Mouse (Mus musculus) lung, adult 2 months (tissue): ENCODE results near the gene Eef1akmt4. TPM values are rescaled to one million over a fixed set of nuclear protein-coding genes. Genes with fewer than 3 reads are reported as not detected.
"Not testable (repeated sequence)": the region's sequence is repeated elsewhere in the genome, so short reads cannot be mapped to it uniquely, and the experiment has no call there.

ENCODE experiments used
- DNase-seq: peaks from one replicate; pipeline ENCODE4 v3.0.0; 2022
- H3K4me1 ChIP-seq: fragments of 200-500 bp; 2 replicates; pipeline ENCODE4 v1.6.1; 2011; ENCODE audit warnings: low read length; ENCODE audit not compliant: control insufficient read depth, insufficient read depth
- H3K4me3 ChIP-seq: fragments of 200-500 bp; replicated peaks from 2 replicates; pipeline ENCODE3; 2011; ENCODE audit warnings: low read depth, mild to moderate bottlenecking, control low read depth, low read length; ENCODE audit errors: extremely low read depth
- CTCF ChIP-seq: fragments of 200-500 bp; IDR thresholded peaks from 2 replicates; pipeline ENCODE4 v1.5.1; 2011; ENCODE audit warnings: mild to moderate bottlenecking, low read length, control low read depth; ENCODE audit not compliant: insufficient read depth
- POLR2A ChIP-seq: fragments of 200-500 bp; IDR thresholded peaks from 2 replicates; pipeline ENCODE4 v1.6.1; 2011; ENCODE audit warnings: low read depth, mild to moderate bottlenecking, control low read depth, low read length, borderline replicate concordance; ENCODE audit errors: extremely low read depth
- WGBS: fragments of 180-500 bp; shearing (Covaris S2); methylation state at CpG from one replicate; pipeline ENCODE4 v1.1.7; 2018; 5-methylcytosine and 5-hydroxymethylcytosine counted together
- polyA plus RNA-seq: library from polyadenylated mRNA; depleted of rRNA; stranded (reverse); fragments of >200 nt; gene quantifications from 2 replicates; pipeline ENCODE4 v1.2.3, GENCODE M21; 2012; rRNA removed

The Eef1akmt4 gene
- polyA plus RNA-seq, 1 experiment = 8.3 TPM

DNA sequence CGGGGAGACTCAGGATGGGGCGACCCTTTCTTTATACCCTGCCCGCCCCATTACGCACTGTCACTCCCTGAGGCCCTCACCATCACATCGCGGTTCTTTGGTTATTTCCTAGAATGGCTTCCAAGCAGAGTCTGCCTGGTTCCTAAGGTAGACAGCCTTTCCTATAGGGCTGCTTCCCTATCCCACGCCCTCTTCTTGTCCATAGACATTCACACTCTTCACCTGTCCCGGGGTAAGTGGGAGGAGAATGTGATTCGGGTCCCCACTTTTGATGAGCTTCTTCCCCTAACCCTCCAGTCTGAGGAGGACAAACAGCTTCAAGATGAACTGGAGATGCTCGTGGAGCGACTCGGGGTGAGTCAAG lies 40.5 kb downstream of the Eef1akmt4 start:
- TF ChIP-seq POLR2A = no peak
- TF ChIP-seq CTCF = no peak
- Histone ChIP-seq H3K4me1 (no peaks in the 10 kb centered on the region; the same call in none of the 2 replicates), H3K4me3 (peak overlapping the region; percentile 98)
- DNase-seq = no peak
- WGBS = 6% methylated on average over 12 of the region's 12 CpGs

DNA sequence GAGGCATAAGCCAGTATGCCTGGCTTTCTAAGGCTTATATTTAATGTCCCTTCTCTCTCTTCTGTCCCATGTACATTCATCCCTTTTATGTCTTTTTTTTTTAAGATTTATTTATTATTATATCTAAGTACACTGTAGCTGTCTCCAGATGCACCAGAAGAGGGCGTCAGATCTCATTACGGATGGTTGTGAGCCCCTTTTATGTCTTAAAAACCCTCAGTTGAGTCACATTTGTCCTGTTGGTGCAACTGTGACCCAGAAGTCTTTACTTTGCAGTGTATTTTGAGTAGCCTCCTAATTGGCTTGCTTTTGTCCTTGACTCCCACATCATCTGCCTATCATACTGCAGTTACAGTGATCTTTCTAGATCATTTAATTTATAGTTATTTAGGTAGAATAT lies 41.9 kb downstream of the Eef1akmt4 start:
- no peak overlapping the region for H3K4me3 ChIP-seq
- no peaks in the 10 kb centered on the region; the same call in none of the 2 replicates for H3K4me1 ChIP-seq
- WGBS = 43% methylated on average over 2 of the region's 2 CpGs
- DNase-seq = no peak
- TF ChIP-seq POLR2A (no peak), CTCF (no peak)

DNA sequence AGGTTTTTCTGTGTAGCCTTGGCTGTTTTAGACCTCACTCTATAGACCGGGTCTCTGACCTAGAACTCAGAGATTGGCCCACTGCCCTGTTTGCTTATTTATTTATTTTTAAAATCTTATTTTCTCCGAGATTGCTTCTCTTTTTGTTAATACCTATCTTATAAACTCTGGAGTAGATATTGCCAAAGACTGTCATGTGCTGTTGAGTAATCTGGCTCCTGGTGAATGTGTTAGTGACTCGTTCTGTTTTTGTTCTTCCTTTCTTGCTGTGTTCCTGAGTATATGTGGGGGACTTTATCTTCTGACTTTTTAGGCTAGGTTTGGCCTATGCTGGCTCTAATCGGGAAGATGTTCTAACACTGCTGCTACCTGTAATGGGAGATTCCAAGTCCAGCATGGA lies 46.3 kb downstream of the Eef1akmt4 start:
- WGBS = 81% methylated on average over 4 of the region's 4 CpGs
- Histone ChIP-seq H3K4me1 (no peaks in the 10 kb centered on the region), H3K4me3 (no peak overlapping the region)
- no peak for DNase-seq
- TF ChIP-seq POLR2A (no peak), CTCF (no peak)

DNA sequence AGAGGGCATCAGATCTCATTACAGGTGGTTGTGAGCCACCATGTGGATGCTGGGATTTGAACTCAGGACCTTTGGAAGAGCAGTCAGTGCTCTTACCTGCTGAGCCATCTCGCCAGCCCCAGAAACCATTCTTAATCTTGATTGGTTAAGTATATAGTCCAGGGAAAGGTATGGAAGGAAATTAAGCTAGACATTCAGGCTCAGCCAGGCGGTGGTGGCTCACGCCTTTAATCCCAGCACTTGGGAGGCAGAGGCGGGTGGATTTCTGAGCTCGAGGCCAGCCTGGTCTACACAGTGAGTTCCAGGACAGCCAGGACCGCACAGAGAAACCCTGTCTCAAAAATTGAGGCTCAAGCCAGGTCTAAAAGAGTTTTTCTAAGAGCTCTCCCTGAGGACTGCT lies 56.6 kb downstream of the Eef1akmt4 start, which contains the start of gene Eif4g1:
Gene Eif4g1 (plus strand): TSS at position 301 of the 400 bp plus-strand sequence.
- WGBS = over 99% methylated on average over 5 of the region's 6 CpGs
- H3K4me3 ChIP-seq, H3K4me1 ChIP-seq, DNase-seq: not testable (repeated sequence)

Other genes with a start within 250 kb of the Eef1akmt4 start
- gene Abcc5, start 185.2 kb upstream of the Eef1akmt4 start, polyA plus RNA-seq = 108 and 148 TPM in 2 replicates
- 20.9 and 24.7 TPM in 2 replicates for gene Eif2b5, start 112.8 kb upstream of the Eef1akmt4 start, polyA plus RNA-seq
- gene Dvl3, start 94.6 kb upstream of the Eef1akmt4 start, polyA plus RNA-seq = 35.9 and 44.0 TPM in 2 replicates
- 339 and 440 TPM in 2 replicates for gene Ap2m1, start 76.1 kb upstream of the Eef1akmt4 start, polyA plus RNA-seq
- gene Abcf3, start 63.0 kb upstream of the Eef1akmt4 start, polyA plus RNA-seq = 32.0 and 50.5 TPM in 2 replicates
- gene Vwa5b2, start 22.1 kb upstream of the Eef1akmt4 start, polyA plus RNA-seq = 0.10 and 0.34 TPM in 2 replicates
- 0.17 TPM in 1 of 2 replicates, not detected in the other for gene Gm49333, start within 50 bp of the Eef1akmt4 start, polyA plus RNA-seq
- gene Alg3, start 142 bp downstream of the Eef1akmt4 start, polyA plus RNA-seq = 18.0 and 23.7 TPM in 2 replicates
- 3.4 and 4.0 TPM in 2 replicates for gene Camk2n2, start 9.7 kb downstream of the Eef1akmt4 start, polyA plus RNA-seq
- gene Ece2, start 18.2 kb downstream of the Eef1akmt4 start, polyA plus RNA-seq = 0.37 and 0.64 TPM in 2 replicates
- gene Psmd2, start 40.1 kb downstream of the Eef1akmt4 start, polyA plus RNA-seq = 56.0 and 90.0 TPM in 2 replicates
- 341 and 342 TPM in 2 replicates for gene Eif4g1, start 56.7 kb downstream of the Eef1akmt4 start, polyA plus RNA-seq
- 17.3 and 19.2 TPM in 2 replicates for gene Fam131a, start 81.6 kb downstream of the Eef1akmt4 start, polyA plus RNA-seq
- gene Polr2h, start 106.1 kb downstream of the Eef1akmt4 start, polyA plus RNA-seq = 8.3 and 12.0 TPM in 2 replicates
- 8.1 and 9.5 TPM in 2 replicates for gene Clcn2, start 106.2 kb downstream of the Eef1akmt4 start, polyA plus RNA-seq
- gene Chrd, start 121.5 kb downstream of the Eef1akmt4 start, polyA plus RNA-seq = 4.4 and 5.8 TPM in 2 replicates
- gene Thpo, start 122.9 kb downstream of the Eef1akmt4 start, polyA plus RNA-seq = 1.1 and 1.6 TPM in 2 replicates